Mouse (Mus musculus): ENCODE data around the gene Arl10. TPM values are rescaled to one million over a fixed set of nuclear protein-coding genes. Genes with fewer than 3 reads are reported as not detected.
A peak's percentile ranks its signal among the peaks of the same experiment; 100 is the strongest.

The Arl10 gene
- polyA plus RNA-seq, 1 experiment from 2014 or later, result 18.4 TPM

- Histone ChIP-seq H3K27me3 (ENCODE audit: control insufficient read depth, insufficient read depth, low read length) (no peaks in the 10 kb centered on the region), H3K4me3 (ENCODE audit: low read depth, low read length) (peak within 1 kb of the TSS; percentile 69), H3K4me2 (peak within 1 kb of the TSS; percentile 81), H3K9me3 (replicated peaks; ENCODE audit: control insufficient read depth, low read length) (no peaks in the 10 kb centered on the region), H3K9ac (ENCODE audit: low read depth, low read length) (peak within 1 kb of the TSS; percentile 77), H3K4me1 (ENCODE audit: control insufficient read depth, insufficient read depth, low read length) (peaks cover 16% of the 10 kb centered on the region), H3K27ac (ENCODE audit: low read depth, low read length) (peak within 1 kb of the TSS; percentile 69), H3K36me3 (ENCODE audit: control insufficient read depth, insufficient read depth, low read length) (0 out of 2 replicates have a peak, but pooled peaks cover 2% of the 10 kb centered on the region)
- ATAC-seq (replicated peaks; ENCODE audit: insufficient number of reproducible peaks, low FRiP score, low TSS enrichment), result peak; percentile 96
- WGBS (ENCODE audit: insufficient replicate concordance), result under 1% methylated on average over 51 of the region's 51 CpGs
These were observed 15.5 kb downstream of the Arl10 start, which contains the start of the genes Nop16 and Higd2a for GRCm38 (mm10) chr13:54589996-54590951. TSS of gene Nop16 (minus strand) at chr13:54590090. TSS of gene Higd2a (plus strand) at chr13:54590207.

- no peak overlapping the region for H3K9ac ChIP-seq (ENCODE audit: low read depth, low read length)
These were observed 17.1 kb downstream of the Arl10 start for GRCm38 (mm10) chr13:54591776-54592356.

DNA sequence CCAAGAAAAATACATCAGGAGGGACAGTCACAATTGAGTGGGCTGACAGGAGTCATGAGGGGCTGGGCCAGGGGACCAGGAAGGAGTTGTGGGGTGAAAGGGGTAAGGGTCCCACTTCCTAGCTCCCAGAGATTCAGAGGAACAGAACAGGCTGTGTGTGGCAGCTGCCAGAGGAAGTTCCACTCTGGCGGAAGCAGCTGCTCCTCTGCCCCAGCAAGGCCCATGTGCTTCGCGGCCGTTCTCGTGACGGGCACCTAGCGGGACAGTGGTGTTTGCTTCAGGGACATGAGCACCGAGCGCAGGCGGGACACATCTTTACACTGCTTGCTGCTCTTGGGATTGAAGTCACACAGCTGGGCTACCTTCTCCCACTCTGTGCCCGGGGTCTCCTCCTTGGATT is 18.8 kb downstream of the Arl10 start:
- 86% methylated on average over 11 of the region's 11 CpGs for WGBS (ENCODE audit: insufficient replicate concordance)
- peaks cover 42% of the 10 kb centered on the region for H3K4me1 ChIP-seq (ENCODE audit: control insufficient read depth, insufficient read depth, low read length)
- no peak overlapping the region for H3K9ac ChIP-seq (ENCODE audit: low read depth, low read length)
- H3K9me3 ChIP-seq (replicated peaks; ENCODE audit: control insufficient read depth, low read length), result no peaks in the 10 kb centered on the region
- no peak overlapping the region for H3K27ac ChIP-seq (ENCODE audit: low read depth, low read length)
- no peak for ATAC-seq (replicated peaks; ENCODE audit: insufficient number of reproducible peaks, low FRiP score, low TSS enrichment)
- no peak overlapping the region for H3K4me2 ChIP-seq
- no peaks in the 10 kb centered on the region for H3K27me3 ChIP-seq (ENCODE audit: control insufficient read depth, insufficient read depth, low read length)
- no peak overlapping the region for H3K4me3 ChIP-seq (ENCODE audit: low read depth, low read length)
- no peaks in the 10 kb centered on the region for H3K36me3 ChIP-seq (ENCODE audit: control insufficient read depth, insufficient read depth, low read length)

More at GRCm38 (mm10) chr13:54591776-54592356, 17.1 kb downstream of the Arl10 start:
- Histone ChIP-seq H3K27ac (ENCODE audit: low read depth, low read length) (no peak overlapping the region), H3K36me3 (ENCODE audit: control insufficient read depth, insufficient read depth, low read length) (0 out of 2 replicates have a peak, but pooled peaks cover 2% of the 10 kb centered on the region), H3K9me3 (replicated peaks; ENCODE audit: control insufficient read depth, low read length) (no peaks in the 10 kb centered on the region), H3K4me3 (ENCODE audit: low read depth, low read length) (no peak overlapping the region), H3K4me1 (ENCODE audit: control insufficient read depth, insufficient read depth, low read length) (peaks cover 31% of the 10 kb centered on the region), H3K27me3 (ENCODE audit: control insufficient read depth, insufficient read depth, low read length) (no peaks in the 10 kb centered on the region), H3K4me2 (peak overlapping the region; percentile 81; the same call in 1 of the 2 replicates)
- 86% methylated on average over 8 of the region's 8 CpGs for WGBS (ENCODE audit: insufficient replicate concordance)
- ATAC-seq (replicated peaks; ENCODE audit: insufficient number of reproducible peaks, low FRiP score, low TSS enrichment), result no peak

DNA sequence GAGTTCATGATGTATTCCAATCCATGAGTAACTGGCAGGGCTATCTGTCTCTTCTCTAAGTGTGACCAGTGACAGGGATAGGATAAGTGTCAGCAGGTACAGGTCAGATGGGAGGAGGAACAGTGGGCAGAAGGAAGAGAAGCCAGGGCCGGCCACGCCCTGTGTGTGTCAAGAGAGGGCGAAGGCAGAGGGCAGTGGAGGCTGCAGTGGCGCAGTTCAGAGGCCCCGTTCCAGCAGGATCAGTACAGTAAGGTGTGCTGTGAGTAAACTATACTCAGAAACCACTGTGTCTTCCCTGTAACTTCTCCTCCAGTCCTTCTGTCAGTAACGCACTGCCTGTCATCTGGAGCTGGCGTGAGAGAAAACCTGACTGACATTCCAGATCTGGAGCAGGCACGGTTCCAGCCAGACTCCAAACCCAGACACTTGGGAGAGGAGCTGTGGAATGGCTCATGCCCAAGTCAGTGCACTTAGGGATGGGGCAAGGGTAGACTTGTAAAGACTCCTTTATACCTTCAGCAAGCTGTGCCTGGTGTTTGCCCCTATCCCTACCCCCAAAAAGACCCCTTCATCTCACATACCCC is 21.4 kb downstream of the Arl10 start:
- peak overlapping the region; percentile 50; the same call in 1 of the 2 replicates for H3K27ac ChIP-seq (ENCODE audit: low read depth, low read length)
- H3K36me3 ChIP-seq (ENCODE audit: control insufficient read depth, insufficient read depth, low read length), result peaks cover 4% of the 10 kb centered on the region; the same call in 1 of the 2 replicates
- peaks cover 33% of the 10 kb centered on the region for H3K4me1 ChIP-seq (ENCODE audit: control insufficient read depth, insufficient read depth, low read length)
- no peaks in the 10 kb centered on the region for H3K27me3 ChIP-seq (ENCODE audit: control insufficient read depth, insufficient read depth, low read length)
- no peak for ATAC-seq (replicated peaks; ENCODE audit: insufficient number of reproducible peaks, low FRiP score, low TSS enrichment)
- H3K9me3 ChIP-seq (replicated peaks; ENCODE audit: control insufficient read depth, low read length), result no peaks in the 10 kb centered on the region
- no peak overlapping the region for H3K4me3 ChIP-seq (ENCODE audit: low read depth, low read length)
- no peak overlapping the region for H3K9ac ChIP-seq (ENCODE audit: low read depth, low read length)
- 56% methylated on average over 8 of the region's 8 CpGs for WGBS (ENCODE audit: insufficient replicate concordance)
- H3K4me2 ChIP-seq, result peak overlapping the region; percentile 7

DNA sequence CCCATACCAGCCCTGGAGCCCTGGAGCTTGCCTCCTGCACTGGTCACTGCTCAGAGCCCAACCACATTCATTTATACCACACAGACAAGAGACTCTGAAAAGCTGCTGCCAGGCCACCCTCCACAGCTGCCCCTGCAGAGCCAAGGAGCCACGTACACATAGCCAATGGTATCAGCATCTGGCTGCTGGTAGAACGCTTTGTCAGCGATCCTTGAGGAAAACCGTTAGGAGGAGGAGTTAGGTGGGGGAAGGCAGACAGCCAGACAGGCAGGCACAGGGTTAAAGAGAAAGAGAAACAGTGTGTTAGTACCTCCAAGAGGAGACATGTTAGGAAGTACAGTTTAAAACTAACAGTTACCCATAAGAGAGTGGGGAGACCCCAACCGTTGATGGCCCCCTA is 22.1 kb downstream of the Arl10 start:
- peak overlapping the region; percentile 7 for H3K4me2 ChIP-seq
- 48% methylated on average over 5 of the region's 5 CpGs for WGBS (ENCODE audit: insufficient replicate concordance)
- no peak overlapping the region for H3K4me3 ChIP-seq (ENCODE audit: low read depth, low read length)
- no peak overlapping the region for H3K9ac ChIP-seq (ENCODE audit: low read depth, low read length)
- ATAC-seq (replicated peaks; ENCODE audit: insufficient number of reproducible peaks, low FRiP score, low TSS enrichment), result no peak
- H3K9me3 ChIP-seq (replicated peaks; ENCODE audit: control insufficient read depth, low read length), result no peaks in the 10 kb centered on the region
- no peaks in the 10 kb centered on the region for H3K27me3 ChIP-seq (ENCODE audit: control insufficient read depth, insufficient read depth, low read length)
- peaks cover 28% of the 10 kb centered on the region for H3K4me1 ChIP-seq (ENCODE audit: control insufficient read depth, insufficient read depth, low read length)
- H3K36me3 ChIP-seq (ENCODE audit: control insufficient read depth, insufficient read depth, low read length), result peaks cover 4% of the 10 kb centered on the region; the same call in 1 of the 2 replicates
- H3K27ac ChIP-seq (ENCODE audit: low read depth, low read length), result peak overlapping the region; percentile 13

DNA sequence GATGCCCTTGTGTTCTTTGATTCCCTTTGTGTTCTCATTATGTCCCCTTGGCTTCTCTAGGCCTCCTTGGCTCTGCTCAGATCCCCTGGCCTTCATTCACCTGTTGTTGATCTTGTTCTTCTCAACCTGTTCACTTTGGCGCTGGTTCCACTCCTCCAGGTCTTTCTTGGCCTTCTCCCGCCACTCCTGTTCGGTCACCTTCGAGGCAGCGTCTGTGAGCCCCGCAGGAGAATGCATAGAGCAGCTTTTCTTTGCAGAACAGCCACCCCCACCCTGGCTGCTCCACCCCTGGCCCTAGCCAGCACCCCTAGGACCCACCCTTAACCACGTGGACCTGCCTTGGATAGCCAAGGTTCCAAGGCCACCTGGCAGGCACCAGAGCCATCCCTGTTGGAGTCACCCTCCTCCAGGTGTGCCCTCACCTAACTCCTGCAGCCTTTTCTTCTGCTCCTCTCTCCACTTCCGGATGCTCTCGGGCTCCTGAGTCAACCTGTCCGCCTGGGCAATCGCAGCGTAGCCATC is 23.9 kb downstream of the Arl10 start:
- Histone ChIP-seq H3K36me3 (ENCODE audit: control insufficient read depth, insufficient read depth, low read length) (peaks cover 4% of the 10 kb centered on the region; the same call in 1 of the 2 replicates), H3K4me1 (ENCODE audit: control insufficient read depth, insufficient read depth, low read length) (peaks cover 28% of the 10 kb centered on the region), H3K4me2 (no peak overlapping the region), H3K9me3 (replicated peaks; ENCODE audit: control insufficient read depth, low read length) (no peaks in the 10 kb centered on the region), H3K4me3 (ENCODE audit: low read depth, low read length) (no peak overlapping the region), H3K27ac (ENCODE audit: low read depth, low read length) (no peak overlapping the region), H3K9ac (ENCODE audit: low read depth, low read length) (no peak overlapping the region), H3K27me3 (ENCODE audit: control insufficient read depth, insufficient read depth, low read length) (no peaks in the 10 kb centered on the region)
- WGBS (ENCODE audit: insufficient replicate concordance), result 82% methylated on average over 12 of the region's 12 CpGs
- no peak for ATAC-seq (replicated peaks; ENCODE audit: insufficient number of reproducible peaks, low FRiP score, low TSS enrichment)

DNA sequence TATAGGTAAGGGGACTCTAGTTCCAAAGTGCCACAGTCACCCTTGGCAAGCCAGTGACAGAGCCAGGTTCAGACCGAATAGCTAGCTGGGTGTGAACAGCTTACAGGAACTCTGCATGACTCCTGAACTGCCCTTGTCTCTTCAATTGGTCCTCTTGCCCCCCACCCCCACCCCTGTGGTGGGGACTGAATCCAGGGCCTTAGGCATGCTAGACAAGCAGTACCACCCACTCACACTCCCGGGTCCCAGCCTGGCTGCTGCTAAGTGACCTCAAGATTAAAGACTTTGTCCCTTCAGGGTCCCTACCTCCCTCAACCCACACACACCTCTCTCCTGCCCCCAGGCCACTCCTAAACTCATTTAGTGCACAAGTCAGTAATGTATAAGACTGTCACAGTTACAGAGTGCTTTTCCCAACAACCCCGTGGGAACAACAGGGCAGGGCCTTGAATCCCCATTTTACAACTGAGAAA is 27.9 kb downstream of the Arl10 start:
- Histone ChIP-seq H3K27me3 (ENCODE audit: control insufficient read depth, insufficient read depth, low read length) (no peaks in the 10 kb centered on the region), H3K4me1 (ENCODE audit: control insufficient read depth, insufficient read depth, low read length) (peaks cover 5% of the 10 kb centered on the region), H3K4me3 (ENCODE audit: low read depth, low read length) (no peak overlapping the region), H3K36me3 (ENCODE audit: control insufficient read depth, insufficient read depth, low read length) (peaks cover 4% of the 10 kb centered on the region; the same call in 1 of the 2 replicates), H3K9ac (ENCODE audit: low read depth, low read length) (no peak overlapping the region), H3K4me2 (no peak overlapping the region), H3K9me3 (replicated peaks; ENCODE audit: control insufficient read depth, low read length) (no peaks in the 10 kb centered on the region), H3K27ac (ENCODE audit: low read depth, low read length) (no peak overlapping the region)
- WGBS (ENCODE audit: insufficient replicate concordance), result 64% methylated on average over 3 of the region's 3 CpGs
- no peak for ATAC-seq (replicated peaks; ENCODE audit: insufficient number of reproducible peaks, low FRiP score, low TSS enrichment)

DNA sequence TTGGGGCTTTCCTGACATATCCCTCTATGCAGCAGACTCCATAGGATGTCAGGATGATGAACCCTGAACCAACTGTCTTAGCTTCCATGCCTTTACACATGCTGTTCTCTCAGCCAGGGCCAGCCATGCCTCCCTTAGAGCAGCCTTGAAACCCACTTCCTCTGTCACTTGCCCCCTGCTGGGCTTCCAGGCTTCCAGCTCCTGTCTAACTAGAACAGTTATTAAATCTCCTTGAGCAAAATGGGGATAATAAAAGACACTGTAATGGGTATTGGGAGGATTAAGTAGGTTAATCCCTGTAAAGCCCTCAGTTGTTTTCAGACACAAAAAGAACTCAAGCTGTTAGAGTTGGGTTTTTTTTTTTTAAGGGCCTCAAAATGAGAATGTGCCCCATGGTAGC is 28.7 kb downstream of the Arl10 start:
- Histone ChIP-seq H3K4me3 (ENCODE audit: low read depth, low read length) (no peak overlapping the region), H3K4me2 (no peak overlapping the region), H3K36me3 (ENCODE audit: control insufficient read depth, insufficient read depth, low read length) (peaks cover 4% of the 10 kb centered on the region; the same call in 1 of the 2 replicates), H3K27me3 (ENCODE audit: control insufficient read depth, insufficient read depth, low read length) (no peaks in the 10 kb centered on the region), H3K9ac (ENCODE audit: low read depth, low read length) (no peak overlapping the region), H3K9me3 (replicated peaks; ENCODE audit: control insufficient read depth, low read length) (no peaks in the 10 kb centered on the region), H3K27ac (ENCODE audit: low read depth, low read length) (no peak overlapping the region), H3K4me1 (ENCODE audit: control insufficient read depth, insufficient read depth, low read length) (no peaks in the 10 kb centered on the region)
- no peak for ATAC-seq (replicated peaks; ENCODE audit: insufficient number of reproducible peaks, low FRiP score, low TSS enrichment)

All from heart, embryonic 11.5 days (tissue).